Mouse (Mus musculus): ENCODE results near the gene Cisd2. TPM values are rescaled to one million over a fixed set of nuclear protein-coding genes. Genes with fewer than 3 reads are reported as not detected.

The Cisd2 gene
- 66.5 and 72.8 TPM in 2 replicates for polyA plus RNA-seq (2014; fragmentation: Nextera tagmentation; extraction: Ambion mirVana)

GRCm38 (mm10) chr3:135423608-135424212 lies at the start of gene Cisd2:
TSS of gene Cisd2 (minus strand) at chr3:135423925.
- Histone ChIP-seq H3K9ac (ENCODE audit: low read length) (peak within 1 kb of the TSS; percentile 81), H3K36me3 (ENCODE audit: control insufficient read depth, insufficient read depth, low read length) (no peaks in the 10 kb centered on the region), H3K4me3 (ENCODE audit: low read depth, low read length) (peak within 1 kb of the TSS; percentile 75), H3K27ac (ENCODE audit: low read depth, low read length) (peak within 1 kb of the TSS; percentile 83), H3K27me3 (ENCODE audit: control insufficient read depth, insufficient read depth, low read length) (no peaks in the 10 kb centered on the region), H3K4me1 (ENCODE audit: control insufficient read depth, insufficient read depth, low read length) (peaks cover 8% of the 10 kb centered on the region; the same call in 1 of the 2 replicates), H3K4me2 (ENCODE audit: low read depth) (peak within 1 kb of the TSS; percentile 79), H3K9me3 (ENCODE audit: control insufficient read depth, low read length) (no peaks in the 10 kb centered on the region)
- 5% methylated on average over 8 of the region's 8 CpGs for WGBS
- ATAC-seq (ENCODE audit: insufficient read depth, low FRiP score, low TSS enrichment) (no peak; the same call in 1 of the 2 replicates), DNase-seq (ENCODE audit: low spot score) (no peak)

- ATAC-seq (ENCODE audit: insufficient read depth, low FRiP score, low TSS enrichment) (no peak), DNase-seq (ENCODE audit: low spot score) (no peak)
- Histone ChIP-seq H3K4me3 (ENCODE audit: low read depth, low read length) (no peak overlapping the region), H3K27me3 (ENCODE audit: control insufficient read depth, insufficient read depth, low read length) (no peaks in the 10 kb centered on the region), H3K36me3 (ENCODE audit: control insufficient read depth, insufficient read depth, low read length) (no peaks in the 10 kb centered on the region), H3K4me2 (ENCODE audit: low read depth) (no peak overlapping the region), H3K9ac (ENCODE audit: low read length) (no peak overlapping the region), H3K4me1 (ENCODE audit: control insufficient read depth, insufficient read depth, low read length) (no peaks in the 10 kb centered on the region), H3K9me3 (ENCODE audit: control insufficient read depth, low read length) (no peaks in the 10 kb centered on the region), H3K27ac (ENCODE audit: low read depth, low read length) (no peak overlapping the region)
- WGBS = 83% methylated on average over 1 of the region's 1 CpGs
Measured at GRCm38 (mm10) chr3:135470823-135471222, 47.1 kb upstream of the Cisd2 start.

- Histone ChIP-seq H3K9me3 (ENCODE audit: control insufficient read depth, low read length) (no peaks in the 10 kb centered on the region), H3K36me3 (ENCODE audit: control insufficient read depth, insufficient read depth, low read length) (no peaks in the 10 kb centered on the region), H3K4me3 (ENCODE audit: low read depth, low read length) (no peak overlapping the region), H3K27ac (ENCODE audit: low read depth, low read length) (no peak overlapping the region), H3K9ac (ENCODE audit: low read length) (no peak overlapping the region), H3K4me1 (ENCODE audit: control insufficient read depth, insufficient read depth, low read length) (no peaks in the 10 kb centered on the region), H3K4me2 (ENCODE audit: low read depth) (no peak overlapping the region), H3K27me3 (ENCODE audit: control insufficient read depth, insufficient read depth, low read length) (no peaks in the 10 kb centered on the region)
- ATAC-seq (ENCODE audit: insufficient read depth, low FRiP score, low TSS enrichment) (no peak), DNase-seq (ENCODE audit: low spot score) (no peak)
- 42% methylated on average over 4 of the region's 4 CpGs for WGBS
Measured at GRCm38 (mm10) chr3:135469974-135470373, 46.2 kb upstream of the Cisd2 start.

- no peaks in the 10 kb centered on the region for H3K9me3 ChIP-seq (ENCODE audit: control insufficient read depth, low read length)
- no peak overlapping the region for H3K4me3 ChIP-seq (ENCODE audit: low read depth, low read length)
- DNase-seq (ENCODE audit: low spot score) (no peak), ATAC-seq (ENCODE audit: insufficient read depth, low FRiP score, low TSS enrichment) (no peak)
- H3K27ac ChIP-seq (ENCODE audit: low read depth, low read length) = no peak overlapping the region
- no peaks in the 10 kb centered on the region for H3K4me1 ChIP-seq (ENCODE audit: control insufficient read depth, insufficient read depth, low read length)
- 61% methylated on average over 3 of the region's 3 CpGs for WGBS
- no peak overlapping the region for H3K4me2 ChIP-seq (ENCODE audit: low read depth)
- no peaks in the 10 kb centered on the region for H3K36me3 ChIP-seq (ENCODE audit: control insufficient read depth, insufficient read depth, low read length)
- no peaks in the 10 kb centered on the region for H3K27me3 ChIP-seq (ENCODE audit: control insufficient read depth, insufficient read depth, low read length)
- no peak overlapping the region for H3K9ac ChIP-seq (ENCODE audit: low read length)
Measured at GRCm38 (mm10) chr3:135469146-135469545, 45.4 kb upstream of the Cisd2 start.

- Histone ChIP-seq H3K27me3 (ENCODE audit: control insufficient read depth, insufficient read depth, low read length) (no peaks in the 10 kb centered on the region), H3K27ac (ENCODE audit: low read depth, low read length) (no peak overlapping the region), H3K36me3 (ENCODE audit: control insufficient read depth, insufficient read depth, low read length) (no peaks in the 10 kb centered on the region), H3K4me1 (ENCODE audit: control insufficient read depth, insufficient read depth, low read length) (no peaks in the 10 kb centered on the region), H3K4me3 (ENCODE audit: low read depth, low read length) (no peak overlapping the region), H3K4me2 (ENCODE audit: low read depth) (no peak overlapping the region), H3K9ac (ENCODE audit: low read length) (no peak overlapping the region), H3K9me3 (ENCODE audit: control insufficient read depth, low read length) (no peaks in the 10 kb centered on the region)
- 71% methylated on average over 1 of the region's 1 CpGs for WGBS
- ATAC-seq (ENCODE audit: insufficient read depth, low FRiP score, low TSS enrichment) (no peak), DNase-seq (ENCODE audit: low spot score) (no peak)
Measured at GRCm38 (mm10) chr3:135468402-135468801, 44.7 kb upstream of the Cisd2 start.

- H3K27me3 ChIP-seq (ENCODE audit: control insufficient read depth, insufficient read depth, low read length) = no peaks in the 10 kb centered on the region
- H3K36me3 ChIP-seq (ENCODE audit: control insufficient read depth, insufficient read depth, low read length) = 0 out of 2 replicates have a peak, but pooled peaks cover 3% of the 10 kb centered on the region
- no peak overlapping the region for H3K27ac ChIP-seq (ENCODE audit: low read depth, low read length)
Measured at GRCm38 (mm10) chr3:135458981-135459380, 35.3 kb upstream of the Cisd2 start.

GRCm38 (mm10) chr3:135444930-135445329 lies 21.2 kb upstream of the Cisd2 start:
- no peak overlapping the region for H3K4me3 ChIP-seq (ENCODE audit: low read depth, low read length)
- H3K27me3 ChIP-seq (ENCODE audit: control insufficient read depth, insufficient read depth, low read length) = no peaks in the 10 kb centered on the region
- peaks cover 6% of the 10 kb centered on the region; the same call in 1 of the 2 replicates for H3K4me1 ChIP-seq (ENCODE audit: control insufficient read depth, insufficient read depth, low read length)
- H3K9ac ChIP-seq (ENCODE audit: low read length) = no peak overlapping the region
- DNase-seq (ENCODE audit: low spot score) = no peak
- H3K27ac ChIP-seq (ENCODE audit: low read depth, low read length) = no peak overlapping the region
- no peaks in the 10 kb centered on the region for H3K36me3 ChIP-seq (ENCODE audit: control insufficient read depth, insufficient read depth, low read length)
- H3K9me3 ChIP-seq (ENCODE audit: control insufficient read depth, low read length) = no peaks in the 10 kb centered on the region
- H3K4me2 ChIP-seq (ENCODE audit: low read depth) = no peak overlapping the region
- no peak for ATAC-seq (ENCODE audit: insufficient read depth, low FRiP score, low TSS enrichment)

More at GRCm38 (mm10) chr3:135458981-135459380, 35.3 kb upstream of the Cisd2 start:
- no peak overlapping the region for H3K9ac ChIP-seq (ENCODE audit: low read length)
- no peak for ATAC-seq (ENCODE audit: insufficient read depth, low FRiP score, low TSS enrichment)
- no peaks in the 10 kb centered on the region for H3K9me3 ChIP-seq (ENCODE audit: control insufficient read depth, low read length)
- H3K4me1 ChIP-seq (ENCODE audit: control insufficient read depth, insufficient read depth, low read length) = no peaks in the 10 kb centered on the region
- no peak overlapping the region for H3K4me3 ChIP-seq (ENCODE audit: low read depth, low read length)
- no peak for DNase-seq (ENCODE audit: low spot score)
- no peak overlapping the region for H3K4me2 ChIP-seq (ENCODE audit: low read depth)

- Histone ChIP-seq H3K4me2 (ENCODE audit: low read depth) (peak overlapping the region; percentile 92), H3K36me3 (ENCODE audit: control insufficient read depth, insufficient read depth, low read length) (no peaks in the 10 kb centered on the region), H3K27me3 (ENCODE audit: control insufficient read depth, insufficient read depth, low read length) (no peaks in the 10 kb centered on the region), H3K4me1 (ENCODE audit: control insufficient read depth, insufficient read depth, low read length) (peaks cover 10% of the 10 kb centered on the region; the same call in 1 of the 2 replicates), H3K9ac (ENCODE audit: low read length) (peak overlapping the region; percentile 97; the same call in 1 of the 2 replicates), H3K9me3 (ENCODE audit: control insufficient read depth, low read length) (no peaks in the 10 kb centered on the region), H3K27ac (ENCODE audit: low read depth, low read length) (no peak overlapping the region), H3K4me3 (ENCODE audit: low read depth, low read length) (peak overlapping the region; percentile 66)
- DNase-seq (ENCODE audit: low spot score) (no peak), ATAC-seq (ENCODE audit: insufficient read depth, low FRiP score, low TSS enrichment) (no peak)
- WGBS = 71% methylated on average over 10 of the region's 10 CpGs
Measured at GRCm38 (mm10) chr3:135440621-135441020, 16.9 kb upstream of the Cisd2 start.

- Histone ChIP-seq H3K4me3 (ENCODE audit: low read depth, low read length) (peak overlapping the region; percentile 66), H3K9ac (ENCODE audit: low read length) (peak overlapping the region; percentile 97), H3K4me1 (ENCODE audit: control insufficient read depth, insufficient read depth, low read length) (peaks cover 10% of the 10 kb centered on the region; the same call in 1 of the 2 replicates), H3K9me3 (ENCODE audit: control insufficient read depth, low read length) (no peaks in the 10 kb centered on the region), H3K27ac (ENCODE audit: low read depth, low read length) (no peak overlapping the region), H3K27me3 (ENCODE audit: control insufficient read depth, insufficient read depth, low read length) (no peaks in the 10 kb centered on the region), H3K36me3 (ENCODE audit: control insufficient read depth, insufficient read depth, low read length) (no peaks in the 10 kb centered on the region), H3K4me2 (ENCODE audit: low read depth) (peak overlapping the region; percentile 92)
- 36% methylated on average over 7 of the region's 7 CpGs for WGBS
- peak; percentile 16 for DNase-seq (ENCODE audit: low spot score)
- ATAC-seq (ENCODE audit: insufficient read depth, low FRiP score, low TSS enrichment) = no peak
Measured at GRCm38 (mm10) chr3:135440221-135440620, 16.5 kb upstream of the Cisd2 start.

Measured in neural tube, embryonic 11.5 days (tissue).